Mouse (Mus musculus) heart, postnatal 0 days (tissue): ENCODE data around the gene Pgbd5. TPM values are rescaled to one million over a fixed set of nuclear protein-coding genes. Genes with fewer than 3 reads are reported as not detected.

Source experiments
- ATAC-seq: fragments of 200-750 bp; cut with Nextera tagmentation; 2 replicates; pipeline ENCODE4 v1.8.0; 2017; ENCODE audit warnings: low read depth, moderate number of reproducible peaks, moderate library complexity; ENCODE audit not compliant: insufficient read depth
- DNase-seq: peaks from one replicate; pipeline ENCODE4 v3.0.0-alpha.2; 2016; ENCODE audit warnings: low spot score
- H3K27ac ChIP-seq: fragments of 300-500 bp; sonication (generic); 2 replicates; pipeline ENCODE4 v1.5.1; 2014; ENCODE audit warnings: low read depth, mild to moderate bottlenecking
- H3K27me3 ChIP-seq: fragments of 300-500 bp; sonication (generic); 2 replicates; pipeline ENCODE4 v1.6.1; 2014; ENCODE audit warnings: low read length, mixed read lengths; ENCODE audit not compliant: control insufficient read depth, insufficient read depth
- H3K36me3 ChIP-seq: fragments of 300-500 bp; sonication (generic); replicated peaks from 2 replicates; pipeline ENCODE4 v1.6.1; 2014; ENCODE audit warnings: low read length, mixed read lengths; ENCODE audit not compliant: control insufficient read depth, insufficient read depth
- H3K4me1 ChIP-seq: fragments of 300-500 bp; sonication (generic); 2 replicates; pipeline ENCODE4 v1.6.1; 2014; ENCODE audit warnings: antibody characterized with exemption; ENCODE audit not compliant: control insufficient read depth, insufficient read depth
- H3K4me2 ChIP-seq: fragments of 300-500 bp; sonication (generic); 2 replicates; pipeline ENCODE4 v1.6.1; 2014; ENCODE audit warnings: low read depth, mild to moderate bottlenecking, low read length, moderate library complexity
- H3K4me3 ChIP-seq: fragments of 300-500 bp; sonication (generic); 2 replicates; pipeline ENCODE4 v1.5.1; 2014; ENCODE audit warnings: low read depth, low read length
- H3K9ac ChIP-seq: fragments of 300-500 bp; sonication (generic); replicated peaks from 2 replicates; pipeline ENCODE4 v1.6.1; 2014; ENCODE audit warnings: low read depth, low read length, mixed read lengths
- H3K9me3 ChIP-seq: fragments of 300-500 bp; sonication (generic); replicated peaks from 2 replicates; pipeline ENCODE4 v1.6.1; 2016; ENCODE audit warnings: low read length; ENCODE audit not compliant: control insufficient read depth
- CTCF ChIP-seq: IDR thresholded peaks from 2 replicates; pipeline ENCODE4 v1.5.1; 2016; ENCODE audit warnings: antibody characterized with exemption, control low read depth, low read depth
- EP300 ChIP-seq: IDR thresholded peaks from 2 replicates; pipeline ENCODE4 v1.6.1; 2016; ENCODE audit warnings: antibody characterized with exemption, low read depth
- WGBS: fragments of 180-500 bp; shearing (Covaris S2); extraction: QIAGEN DNeasy Blood & Tissue Kit; methylation state at CpG from one replicate; pipeline ENCODE4 v1.1.7; 2014; 5-methylcytosine and 5-hydroxymethylcytosine counted together
- polyA plus RNA-seq: library from polyadenylated mRNA; unstranded; fragments of >200 nt; fragmentation: Nextera tagmentation; extraction: Ambion mirVana; gene quantifications from 2 replicates; pipeline ENCODE4 v1.2.1, GENCODE M21; 2015
- total RNA-seq: library from RNA; depleted of rRNA; stranded (reverse); fragments of >200 nt; gene quantifications from 2 replicates; pipeline ENCODE4 v1.2.3, GENCODE M21; 2014; ENCODE audit warnings: low replicate concordance

The Pgbd5 gene
- total and polyA plus RNA-seq, 2 experiments from 2014 or later = 0.97 to 1.7 TPM

DNA sequence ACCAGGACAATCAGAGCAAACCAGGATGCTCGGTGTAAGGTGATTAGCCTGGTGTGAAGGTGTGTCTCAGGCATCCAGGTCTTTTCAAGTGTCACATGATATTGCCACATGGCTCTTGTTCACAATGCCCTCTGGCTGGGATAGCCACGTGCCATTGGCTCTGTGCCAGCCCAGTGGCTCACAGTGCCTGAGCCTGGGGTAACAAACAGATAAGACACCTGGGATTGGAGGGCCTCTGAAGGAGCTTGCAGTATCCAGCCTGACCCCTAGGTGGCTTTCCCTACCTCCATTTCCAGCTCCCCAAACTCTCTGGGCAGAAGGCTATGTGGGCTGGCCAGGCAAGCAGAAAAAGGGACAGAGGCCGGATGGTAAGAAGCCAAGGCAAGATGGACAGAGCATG is 35.6 kb downstream of the Pgbd5 start:
- no peaks in the 10 kb centered on the region for H3K9me3 ChIP-seq
- ATAC-seq (peak; percentile 44), DNase-seq (peak; percentile 40)
- no peaks in the 10 kb centered on the region for H3K4me1 ChIP-seq
- H3K4me2 ChIP-seq = no peak overlapping the region
- TF ChIP-seq EP300 (no peak), CTCF (peak; percentile 54)
- H3K27ac ChIP-seq = no peak overlapping the region
- H3K27me3 ChIP-seq = no peaks in the 10 kb centered on the region
- WGBS = 32% methylated on average over 3 of the region's 3 CpGs
- no peak overlapping the region for H3K4me3 ChIP-seq
- no peak overlapping the region for H3K9ac ChIP-seq
- no peaks in the 10 kb centered on the region for H3K36me3 ChIP-seq

DNA sequence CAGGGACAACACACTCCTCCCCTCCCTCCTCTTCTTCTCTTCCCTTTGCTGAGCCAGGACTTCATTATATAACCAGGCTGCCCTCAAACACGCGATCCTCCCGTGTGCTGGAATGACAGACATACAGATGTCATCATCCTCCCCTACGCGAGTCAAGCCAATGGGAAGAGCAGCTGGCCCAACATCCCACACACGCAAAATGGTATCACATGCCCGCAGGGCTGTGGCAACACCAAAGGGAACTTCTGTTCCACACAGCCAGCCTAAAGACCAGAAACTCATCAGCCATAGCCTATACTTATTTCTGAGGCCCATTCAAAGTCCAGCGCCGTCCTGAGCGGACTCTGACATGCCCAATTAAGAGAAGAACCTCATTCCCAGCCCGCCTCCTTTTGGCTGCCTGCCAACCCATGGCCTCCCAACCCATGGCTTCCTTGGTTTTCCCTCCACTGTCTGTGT is 40.0 kb downstream of the Pgbd5 start:
- no peak overlapping the region for H3K4me3 ChIP-seq
- 75% methylated on average over 11 of the region's 11 CpGs for WGBS
- DNase-seq = no peak

DNA sequence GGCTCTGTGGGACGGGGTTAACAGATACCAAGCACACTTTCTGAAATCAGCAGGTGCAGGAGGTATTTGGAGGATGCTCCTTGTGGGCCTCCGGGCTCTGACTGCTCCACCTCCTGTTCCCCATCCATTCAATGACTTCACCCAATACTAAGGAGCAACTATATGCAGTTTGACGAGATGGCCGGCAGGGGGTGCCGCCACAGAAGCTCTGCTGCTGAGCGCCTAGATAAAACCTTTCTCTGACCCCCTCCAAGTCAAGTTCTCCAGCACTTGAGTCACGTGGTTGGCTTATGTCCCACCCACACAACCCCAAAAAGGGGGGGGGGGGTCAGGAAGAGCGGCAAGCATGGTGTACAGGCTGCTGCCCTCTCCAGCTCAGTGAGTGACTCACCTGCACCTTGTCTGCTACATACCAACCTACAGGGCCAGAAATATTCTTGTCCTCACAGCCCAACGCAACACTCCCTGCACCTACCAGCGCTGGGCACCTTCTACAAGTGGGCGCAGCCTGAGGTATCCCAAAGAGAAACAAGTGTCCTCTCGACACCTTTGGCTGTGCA is 40.5 kb downstream of the Pgbd5 start:
- no peak overlapping the region for H3K27ac ChIP-seq
- no peak overlapping the region for H3K9ac ChIP-seq
- no peaks in the 10 kb centered on the region for H3K4me1 ChIP-seq
- ATAC-seq (peak; percentile 66), DNase-seq (peak; percentile 69)
- TF ChIP-seq CTCF (peak; percentile 68), EP300 (no peak)
- no peak overlapping the region for H3K4me2 ChIP-seq
- H3K36me3 ChIP-seq = no peaks in the 10 kb centered on the region
- 20% methylated on average over 12 of the region's 12 CpGs for WGBS
- no peaks in the 10 kb centered on the region for H3K27me3 ChIP-seq
- H3K9me3 ChIP-seq = no peaks in the 10 kb centered on the region; the same call in 1 of the 2 replicates
- no peak overlapping the region for H3K4me3 ChIP-seq

More for the DNA sequence above, 40.0 kb downstream of the Pgbd5 start:
- no peak for TF ChIP-seq CTCF
- no peak for TF ChIP-seq EP300
- no peaks in the 10 kb centered on the region for H3K27me3 ChIP-seq
- H3K9me3 ChIP-seq = no peaks in the 10 kb centered on the region
- no peaks in the 10 kb centered on the region for H3K4me1 ChIP-seq
- H3K27ac ChIP-seq = no peak overlapping the region
- ATAC-seq = no peak
- H3K4me2 ChIP-seq = no peak overlapping the region
- no peaks in the 10 kb centered on the region for H3K36me3 ChIP-seq
- no peak overlapping the region for H3K9ac ChIP-seq

DNA sequence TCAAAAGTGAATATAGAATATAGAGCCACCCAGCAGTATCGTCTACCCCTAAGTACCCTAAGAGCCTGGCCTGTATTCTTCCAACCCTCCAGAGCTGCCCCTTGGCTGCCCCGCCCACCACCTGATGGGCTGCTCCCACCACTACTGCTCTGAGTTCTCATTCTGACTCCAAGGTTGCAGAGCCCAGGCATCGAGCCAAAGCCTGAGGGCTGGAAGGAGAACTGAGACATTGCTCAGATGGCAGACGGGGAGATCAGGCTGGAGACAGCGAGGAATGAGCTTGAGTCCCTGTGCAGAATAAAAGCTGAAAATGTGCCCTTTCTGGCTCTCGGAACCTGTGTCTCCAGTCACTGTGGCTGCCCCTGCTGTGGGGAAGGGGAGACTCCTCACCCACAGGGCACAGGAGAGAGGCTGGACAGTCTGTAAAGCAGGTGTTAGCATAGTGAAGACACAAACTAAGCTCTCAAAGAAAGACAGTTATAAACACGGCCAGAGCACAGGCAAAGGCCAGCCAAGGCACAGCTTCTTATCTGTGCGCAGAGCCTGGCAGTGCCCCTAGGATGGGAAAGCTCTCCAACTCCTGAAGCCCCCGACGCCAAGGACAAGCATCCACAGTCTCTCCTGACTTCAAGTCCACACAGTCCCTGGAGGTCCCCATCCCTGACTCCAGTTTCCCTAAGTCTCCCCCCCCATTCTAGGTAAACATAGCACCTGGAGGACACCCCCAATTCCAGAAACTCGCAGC is 42.0 kb downstream of the Pgbd5 start:
- no peaks in the 10 kb centered on the region for H3K36me3 ChIP-seq
- H3K27ac ChIP-seq = no peak overlapping the region
- H3K4me1 ChIP-seq = no peaks in the 10 kb centered on the region
- DNase-seq (no peak), ATAC-seq (no peak)
- H3K4me2 ChIP-seq = no peak overlapping the region
- no peaks in the 10 kb centered on the region for H3K27me3 ChIP-seq
- H3K9me3 ChIP-seq = no peaks in the 10 kb centered on the region; the same call in 1 of the 2 replicates
- no peak overlapping the region for H3K4me3 ChIP-seq
- H3K9ac ChIP-seq = no peak overlapping the region
- WGBS = 68% methylated on average over 11 of the region's 11 CpGs
- TF ChIP-seq CTCF (no peak), EP300 (no peak)

DNA sequence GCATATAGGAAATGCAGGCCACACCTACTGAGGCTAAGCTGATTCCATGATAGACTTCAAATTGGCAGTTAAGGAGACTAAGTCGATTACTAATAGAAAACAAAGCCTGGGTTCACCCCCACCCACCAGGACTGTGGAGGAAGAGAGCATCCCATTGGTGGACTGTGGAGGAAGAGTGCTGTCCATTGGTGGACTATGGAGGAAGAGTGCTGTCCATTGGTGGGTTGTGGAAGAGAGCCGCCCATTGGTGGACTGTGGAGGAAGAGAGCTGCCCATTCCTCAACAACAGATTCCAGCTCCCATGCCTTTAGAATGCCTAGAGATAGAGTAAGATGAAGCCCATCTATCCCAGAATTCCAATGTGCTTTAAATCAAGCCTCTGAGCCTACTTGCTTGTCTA is 42.9 kb downstream of the Pgbd5 start:
- no peak overlapping the region for H3K4me2 ChIP-seq
- H3K9ac ChIP-seq = no peak overlapping the region
- H3K4me3 ChIP-seq = no peak overlapping the region
- H3K4me1 ChIP-seq = no peaks in the 10 kb centered on the region
- no peak overlapping the region for H3K27ac ChIP-seq
- no peak for ATAC-seq
- 80% methylated on average over 2 of the region's 2 CpGs for WGBS
- DNase-seq = no peak
- H3K9me3 ChIP-seq = no peaks in the 10 kb centered on the region; the same call in 1 of the 2 replicates
- no peaks in the 10 kb centered on the region for H3K36me3 ChIP-seq
- no peaks in the 10 kb centered on the region for H3K27me3 ChIP-seq
- TF ChIP-seq CTCF = no peak
- no peak for TF ChIP-seq EP300
